Mouse (Mus musculus) 416B (cell line): ENCODE results near the gene Pacs2.

Experiments used
- DNase-seq: peaks from one replicate; pipeline ENCODE4 v3.0.0; 2011; ENCODE audit warnings: low read depth

Gene Pacs2

GRCm38 (mm10) chr12:113042543-113042942, 28.2 kb downstream of the Pacs2 start:
- peak; percentile 48 for DNase-seq

- DNase-seq, result peak; percentile 67
These were observed 30.8 kb downstream of the Pacs2 start for GRCm38 (mm10) chr12:113044916-113045677.

- DNase-seq, result peak; percentile 63
These were observed 32.6 kb downstream of the Pacs2 start for GRCm38 (mm10) chr12:113046861-113047260.

GRCm38 (mm10) chr12:113048103-113048502, 33.8 kb downstream of the Pacs2 start:
- DNase-seq, result no peak

GRCm38 (mm10) chr12:113049836-113050235, 35.5 kb downstream of the Pacs2 start:
- DNase-seq, result peak; percentile 86

- no peak for DNase-seq
These were observed 36.4 kb downstream of the Pacs2 start for GRCm38 (mm10) chr12:113050671-113051070.

GRCm38 (mm10) chr12:113051628-113052403, 37.5 kb downstream of the Pacs2 start:
- no peak for DNase-seq

- DNase-seq, result no peak
These were observed 41.8 kb downstream of the Pacs2 start for GRCm38 (mm10) chr12:113056089-113056488.

GRCm38 (mm10) chr12:113060178-113060577, 45.9 kb downstream of the Pacs2 start:
- no peak for DNase-seq

- DNase-seq, result no peak
These were observed 47.3 kb downstream of the Pacs2 start for GRCm38 (mm10) chr12:113061606-113062005.

- no peak for DNase-seq
These were observed 47.9 kb downstream of the Pacs2 start for GRCm38 (mm10) chr12:113062201-113062600.

- no peak for DNase-seq
These were observed 49.4 kb downstream of the Pacs2 start for GRCm38 (mm10) chr12:113063700-113064099.

- no peak for DNase-seq
These were observed 53.7 kb downstream of the Pacs2 start for GRCm38 (mm10) chr12:113068002-113068401.

GRCm38 (mm10) chr12:113069389-113069788, 55.1 kb downstream of the Pacs2 start:
- no peak for DNase-seq

GRCm38 (mm10) chr12:113071321-113071720, 57.0 kb downstream of the Pacs2 start:
- no peak for DNase-seq

GRCm38 (mm10) chr12:113071827-113072226, 57.5 kb downstream of the Pacs2 start:
- no peak for DNase-seq

GRCm38 (mm10) chr12:113073420-113074328, 59.4 kb downstream of the Pacs2 start:
- DNase-seq, result peak; percentile 33

- peak; percentile 80 for DNase-seq
These were observed 60.2 kb downstream of the Pacs2 start, which contains the start of gene Tex22 for GRCm38 (mm10) chr12:113074329-113075062. Gene Tex22 (plus strand): TSS chr12:113074502.

GRCm38 (mm10) chr12:113075063-113075454, 60.8 kb downstream of the Pacs2 start:
- DNase-seq, result peak; percentile 94

GRCm38 (mm10) chr12:113075486-113075885, 61.2 kb downstream of the Pacs2 start:
- no peak for DNase-seq

- no peak for DNase-seq
These were observed 73.0 kb downstream of the Pacs2 start for GRCm38 (mm10) chr12:113087276-113087675.
